Mouse (Mus musculus): ENCODE data around the gene Usp13.

The Usp13 gene

DNA sequence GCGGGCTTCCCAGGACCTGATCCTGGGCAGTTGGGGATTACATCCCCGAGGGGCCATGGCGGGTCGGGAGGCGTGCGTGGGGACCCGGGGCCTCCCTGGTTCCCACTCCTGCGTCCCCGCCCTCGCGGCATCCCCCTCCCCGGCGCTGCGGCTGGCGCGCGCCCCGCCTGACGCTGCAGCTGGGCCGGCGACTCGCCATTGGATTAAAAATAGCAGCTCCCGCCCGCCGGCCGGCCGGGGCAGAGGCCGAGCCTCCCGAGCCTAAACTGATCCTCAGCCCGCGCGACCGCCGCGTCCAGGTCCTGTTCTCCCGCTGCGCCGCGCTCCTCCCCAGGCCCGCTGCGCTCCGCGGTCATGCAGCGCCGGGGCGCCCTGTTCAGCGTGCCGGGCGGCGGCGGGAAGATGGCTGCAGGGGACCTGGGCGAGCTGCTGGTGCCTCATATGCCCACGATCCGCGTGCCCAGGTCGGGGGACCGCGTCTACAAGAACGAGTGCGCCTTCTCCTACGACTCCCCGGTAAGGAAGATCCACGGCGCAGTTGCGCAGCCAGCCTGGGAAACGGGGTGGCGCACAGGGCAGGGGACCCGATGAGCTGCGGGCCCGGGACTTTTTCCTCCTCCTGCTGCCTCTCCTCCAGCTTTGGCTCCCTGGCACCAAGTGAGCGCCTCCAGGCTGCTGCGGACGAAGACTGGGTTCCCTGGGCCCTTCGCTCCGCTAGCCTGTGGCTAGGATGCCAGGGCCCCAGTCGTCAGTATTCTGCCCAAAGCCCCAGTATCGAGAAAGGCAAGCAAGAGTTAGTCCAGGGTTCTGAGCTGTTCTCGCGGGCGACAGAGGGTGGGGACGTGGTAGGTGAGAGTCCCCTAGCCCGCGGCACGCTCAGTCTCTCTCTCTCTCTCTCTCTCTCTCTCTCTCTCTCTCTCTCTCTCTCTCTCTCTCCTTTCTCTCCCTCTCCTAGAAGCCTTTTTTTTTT lies at the start of gene Usp13:
TSS of gene Usp13 (plus strand) at position 190 of the 970 bp plus-strand sequence.
- DNase-seq (ENCODE audit: low read depth, low spot score) = peak; percentile 78

DNA sequence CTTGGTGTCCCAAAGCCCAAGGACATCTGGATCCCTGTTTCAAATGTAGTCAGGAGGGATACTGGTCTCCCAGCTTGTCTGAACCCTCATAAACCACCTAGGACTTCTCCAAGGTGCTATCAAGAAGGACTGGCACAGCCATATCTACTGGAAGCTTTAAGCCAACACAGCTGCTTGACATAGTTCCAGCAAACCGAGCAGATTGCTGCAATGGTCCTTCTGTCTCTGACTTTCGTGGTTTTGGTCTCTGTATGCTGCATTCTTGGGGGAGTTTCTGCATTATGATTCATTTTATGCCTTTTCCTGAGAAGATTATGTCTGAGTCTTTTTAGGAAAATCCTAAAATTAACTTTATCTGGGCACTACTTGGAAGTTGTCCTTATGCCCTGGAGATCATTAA lies 46.6 kb upstream of the Usp13 start:
- no peak for DNase-seq (ENCODE audit: low read depth, low spot score)

DNA sequence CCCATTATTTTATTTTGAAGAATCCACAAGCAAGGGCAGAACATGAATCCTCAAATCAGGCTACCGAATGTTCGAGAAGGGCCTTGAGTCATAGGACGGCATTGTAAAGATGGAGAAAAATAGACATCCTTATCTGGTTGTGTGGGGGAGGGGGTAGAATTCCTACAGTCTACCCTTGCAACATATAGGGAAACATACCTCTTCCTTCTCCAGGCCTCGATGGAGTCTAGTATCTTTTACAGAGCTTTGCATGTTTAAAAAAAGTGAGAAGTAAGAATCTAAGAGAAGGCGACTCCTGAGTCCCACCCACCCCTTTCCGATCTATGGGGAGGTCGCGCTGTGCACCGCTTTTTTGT lies 367 bp upstream of the Usp13 start:
- no peak for DNase-seq (ENCODE audit: low read depth, low spot score)

DNA sequence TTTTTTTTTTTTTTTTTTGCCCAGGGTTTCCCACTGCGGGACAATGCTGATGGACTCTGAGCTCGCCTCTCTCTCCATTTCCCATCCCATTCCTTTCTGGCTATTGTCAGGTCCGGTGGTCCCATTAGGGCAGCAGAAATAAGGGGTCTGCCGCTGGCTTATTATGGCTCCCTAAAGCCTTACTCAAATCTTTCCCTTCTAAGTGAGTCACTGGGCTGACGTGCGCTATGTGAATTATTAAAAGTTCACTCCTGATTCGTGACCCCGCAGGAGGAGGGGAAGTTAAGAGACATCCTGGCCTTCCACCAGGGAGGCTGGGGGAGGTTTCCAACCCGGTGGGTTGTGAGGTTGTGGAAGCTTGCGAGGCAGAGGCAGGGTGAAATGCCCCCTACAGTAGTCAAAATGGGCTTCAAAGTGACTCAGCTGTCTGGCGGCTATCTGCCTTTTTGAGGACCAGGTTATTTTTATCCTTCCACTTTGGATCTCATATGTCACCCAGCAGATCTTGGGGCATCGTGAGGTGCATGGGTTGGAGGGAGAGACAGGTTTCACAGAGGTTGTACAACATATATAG lies 1.1 kb downstream of the Usp13 start:
- peak; percentile 35 for DNase-seq (ENCODE audit: low read depth, low spot score)

DNA sequence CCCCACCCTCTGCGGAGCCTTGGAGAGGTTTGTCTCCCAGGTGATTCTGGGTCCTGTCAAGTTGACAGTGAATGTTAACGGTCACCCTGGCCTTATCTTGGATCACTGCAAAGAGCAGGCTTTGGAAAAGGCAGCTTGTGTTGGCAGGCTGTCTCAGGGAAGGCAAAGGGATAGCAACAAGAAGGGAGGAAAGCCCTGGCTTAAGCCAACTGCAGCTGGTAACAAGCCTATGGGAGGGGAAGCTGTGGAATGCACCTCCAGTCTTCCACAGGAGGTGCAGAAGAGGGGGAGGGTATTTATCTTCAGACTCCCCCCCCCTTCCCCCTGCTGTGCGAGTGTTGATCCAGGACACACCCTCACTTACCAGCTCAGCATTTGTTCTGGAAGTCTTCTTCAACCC lies 5.3 kb downstream of the Usp13 start:
- peak; percentile 12 for DNase-seq (ENCODE audit: low read depth, low spot score)

DNA sequence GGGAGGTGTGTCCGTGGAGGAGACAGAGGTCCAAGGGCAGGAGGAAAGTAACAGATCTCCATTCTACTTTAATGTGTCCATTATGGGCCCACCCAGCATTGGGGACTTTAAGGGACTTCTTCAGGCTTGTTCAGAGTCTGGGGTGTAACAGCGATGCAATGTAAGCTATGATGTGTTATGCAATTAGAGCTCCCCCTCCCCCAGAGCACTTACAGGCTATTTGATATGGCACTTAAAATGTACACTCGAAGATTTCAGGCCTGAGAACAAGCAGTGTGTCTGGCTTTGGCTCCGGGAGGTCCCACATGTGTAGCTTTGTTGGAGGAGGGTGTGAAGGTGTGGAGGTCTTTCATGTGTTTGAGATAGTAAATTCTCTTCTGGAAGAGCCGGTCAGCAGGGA lies 7.6 kb downstream of the Usp13 start:
- DNase-seq (ENCODE audit: low read depth, low spot score) = no peak

DNA sequence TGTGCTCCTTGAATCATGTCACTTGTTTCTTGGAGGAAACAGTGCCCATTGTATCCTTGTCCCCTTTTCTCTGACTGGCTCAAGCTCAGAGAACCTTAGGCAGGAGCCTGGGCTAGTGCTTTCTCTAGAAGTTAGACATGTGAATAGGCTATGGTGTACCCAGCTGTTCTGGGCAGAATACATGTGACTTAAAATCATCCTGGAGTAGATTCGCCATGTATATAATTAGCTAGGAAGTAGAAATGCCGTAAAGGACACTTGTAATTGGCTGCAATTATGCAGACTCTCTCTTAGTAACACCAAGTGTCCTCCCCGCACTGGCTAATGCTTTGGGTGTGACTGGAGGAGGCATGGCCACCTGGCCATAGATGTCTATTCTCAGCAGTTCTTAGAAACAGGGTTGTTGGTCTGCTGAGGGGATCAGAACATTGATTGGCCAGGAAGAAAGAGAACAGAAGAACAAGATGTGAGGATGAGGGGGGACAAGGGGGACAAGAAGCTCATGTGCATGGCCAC lies 8.7 kb downstream of the Usp13 start:
- DNase-seq (ENCODE audit: low read depth, low spot score) = no peak

DNA sequence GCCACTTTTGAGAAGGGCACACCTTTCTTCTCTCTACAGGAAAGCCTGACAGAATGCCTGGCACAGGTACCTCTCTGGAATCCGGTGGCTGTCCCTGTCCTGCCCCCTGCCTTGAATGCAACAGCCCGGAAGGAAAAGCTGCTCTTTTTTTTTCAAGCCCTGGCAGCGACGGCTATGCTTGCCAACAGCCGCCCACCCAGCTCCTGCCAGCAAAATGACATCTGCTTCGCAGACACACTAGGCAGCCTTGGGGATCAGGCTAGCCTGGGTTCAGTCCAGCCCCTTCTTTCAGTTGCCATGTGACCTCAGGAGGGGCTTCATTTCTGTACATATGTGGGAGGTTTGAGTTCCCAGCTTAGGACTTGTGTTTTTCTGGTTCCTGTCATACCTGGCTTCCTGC lies 9.4 kb downstream of the Usp13 start:
- no peak for DNase-seq (ENCODE audit: low read depth, low spot score)

DNA sequence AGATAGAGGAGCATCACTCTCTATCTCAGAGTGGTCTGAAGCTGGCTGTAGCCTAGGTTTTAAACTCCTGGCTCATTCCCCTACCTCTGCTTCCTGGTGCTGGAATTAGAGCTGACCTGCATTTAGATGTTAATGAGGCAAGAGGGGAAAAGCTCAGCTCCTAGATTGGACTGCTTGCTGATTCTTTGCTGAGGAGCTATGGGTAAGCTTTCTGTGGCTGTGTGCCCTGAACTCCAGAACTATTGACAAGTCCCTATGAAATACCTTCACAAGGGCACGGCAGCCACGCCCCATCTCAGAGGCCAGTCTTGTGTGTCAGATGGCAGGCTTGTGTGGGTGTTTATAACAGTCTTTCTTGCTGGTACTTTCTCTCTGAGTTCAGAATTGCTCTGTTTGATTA lies 16.5 kb downstream of the Usp13 start:
- no peak for DNase-seq (ENCODE audit: low read depth, low spot score)

DNA sequence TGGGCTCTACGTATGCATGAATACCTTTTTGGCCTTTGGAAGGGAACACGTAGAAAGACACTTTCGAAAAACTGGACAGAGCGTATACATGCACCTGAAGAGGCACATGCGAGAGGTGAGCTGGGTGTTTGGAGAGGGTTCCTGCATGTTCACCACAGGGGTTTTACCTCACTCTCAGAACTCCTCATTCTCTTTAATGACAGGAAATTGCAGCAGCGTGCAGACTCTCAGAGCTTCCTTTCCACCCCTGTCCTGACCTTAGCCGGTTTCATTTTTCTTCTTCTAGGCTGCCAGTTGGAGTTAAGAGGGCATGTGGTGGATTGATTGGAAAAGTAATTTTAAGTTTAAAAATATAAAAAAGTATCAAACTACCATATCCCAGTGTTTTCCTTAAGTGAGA lies 20.5 kb downstream of the Usp13 start:
- no peak for DNase-seq (ENCODE audit: low read depth, low spot score)

DNA sequence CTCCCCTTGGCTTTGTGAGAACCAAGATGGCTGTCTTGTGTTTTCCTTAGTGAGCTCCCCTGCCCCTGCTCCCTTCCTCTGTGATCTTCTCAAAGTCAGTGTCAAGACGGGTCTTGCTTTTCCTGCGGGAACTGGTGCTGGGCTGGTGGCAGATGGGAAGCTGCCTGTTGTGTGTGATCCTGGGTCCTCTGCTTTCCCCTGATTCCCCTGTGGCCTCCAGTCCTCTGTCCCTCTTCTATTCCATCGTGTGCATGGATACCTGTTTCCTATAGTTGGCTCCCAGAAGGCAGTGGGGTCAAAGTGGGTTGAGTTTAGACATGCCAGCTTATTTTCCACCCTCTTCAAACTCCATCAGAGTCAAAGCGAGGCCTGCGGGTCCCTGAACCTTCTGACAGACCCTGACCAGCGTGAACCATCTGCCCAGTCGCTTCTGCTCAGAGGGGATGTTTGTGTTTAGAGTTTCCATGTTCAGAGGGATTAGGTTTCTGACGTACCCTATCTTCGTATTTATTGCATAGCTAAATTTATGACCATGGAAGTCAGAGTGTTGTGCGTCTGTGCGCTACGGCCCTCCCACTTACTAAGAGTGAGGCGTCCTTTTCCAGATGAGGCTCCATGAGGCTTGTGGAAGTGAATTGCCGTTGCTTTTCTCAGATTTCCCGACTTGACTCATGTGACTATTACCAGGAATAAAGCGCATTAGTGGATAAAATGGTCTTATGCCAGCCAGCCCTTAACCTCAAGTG lies 39.2 kb downstream of the Usp13 start:
- peak; percentile 6 for DNase-seq (ENCODE audit: low read depth, low spot score)

DNA sequence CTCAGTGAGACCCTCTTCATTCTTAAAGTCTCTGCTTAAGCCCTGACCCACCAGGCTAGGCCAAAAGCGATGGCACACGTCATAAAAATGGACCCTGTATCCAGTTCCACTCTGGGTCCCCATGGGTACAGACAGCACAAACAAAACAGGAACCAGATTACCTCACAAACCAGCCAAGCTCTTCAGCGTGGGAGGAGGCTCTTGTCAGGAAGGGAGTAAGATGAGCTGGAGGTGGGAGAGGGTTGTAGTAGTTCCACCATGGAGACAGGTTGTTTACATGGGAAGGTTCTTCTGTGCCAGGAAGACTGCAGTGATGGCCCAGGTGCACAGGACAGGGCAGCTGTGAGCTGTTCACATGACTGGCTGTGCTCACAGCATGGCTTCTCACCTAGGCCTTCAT lies 53.7 kb downstream of the Usp13 start:
- DNase-seq (ENCODE audit: low read depth, low spot score) = no peak

DNA sequence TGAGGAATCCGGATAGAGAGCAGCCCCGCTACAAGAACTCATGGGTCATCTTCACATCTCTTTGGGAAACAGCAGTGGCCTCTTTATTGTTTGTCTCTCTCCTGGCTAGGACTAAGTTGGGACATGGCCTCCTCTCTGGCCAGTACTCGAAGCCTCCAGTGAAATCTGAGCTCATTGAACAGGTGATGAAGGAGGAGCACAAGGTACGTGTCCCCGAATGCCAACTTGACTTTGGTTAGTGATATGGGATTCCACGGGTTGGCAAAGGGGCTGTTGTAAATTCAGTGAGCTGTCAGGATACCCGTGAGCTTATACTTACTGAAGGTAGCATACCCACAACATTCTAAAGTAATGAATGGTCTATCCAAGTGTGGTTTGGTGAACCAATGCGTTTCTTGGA lies 69.0 kb downstream of the Usp13 start:
- no peak for DNase-seq (ENCODE audit: low read depth, low spot score)

DNA sequence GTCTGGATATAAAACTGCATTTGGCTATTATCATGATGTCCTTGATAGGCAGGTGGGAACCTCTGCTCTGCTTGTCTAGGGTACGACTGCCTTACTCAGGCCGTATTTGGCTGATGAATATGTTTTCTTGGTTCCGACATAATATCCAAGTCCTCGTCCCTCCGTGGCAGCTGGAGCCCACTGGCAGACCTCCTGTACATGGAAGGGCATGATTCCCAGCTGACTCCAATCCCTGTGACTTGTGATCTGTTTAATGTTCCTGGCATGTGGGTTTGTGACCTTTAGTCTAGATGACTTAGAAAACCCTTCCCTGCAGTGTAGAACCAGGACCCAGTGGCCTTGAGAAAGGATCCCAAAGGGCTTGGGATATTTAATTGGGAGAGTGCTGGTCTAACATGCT lies 71.5 kb downstream of the Usp13 start:
- DNase-seq (ENCODE audit: low read depth, low spot score) = no peak

DNA sequence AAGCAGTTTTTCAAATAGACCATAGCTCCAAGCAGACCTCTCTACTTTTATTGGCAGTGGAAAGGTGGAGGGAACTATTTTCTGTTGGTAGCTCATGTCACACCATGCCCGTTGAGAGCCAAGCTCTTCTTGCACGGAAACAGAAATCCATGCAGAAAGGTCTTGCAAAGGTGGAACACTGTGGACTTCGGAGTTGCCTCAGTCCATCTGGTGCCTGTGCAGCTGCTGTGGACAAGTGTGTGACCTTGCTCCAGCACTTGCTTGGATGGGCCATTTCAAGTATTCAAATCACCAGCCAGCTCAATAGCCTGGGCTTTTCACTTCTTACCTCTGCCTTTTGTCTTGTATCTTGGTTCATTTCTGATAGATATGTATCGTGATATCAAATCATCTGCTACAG lies 72.8 kb downstream of the Usp13 start:
- DNase-seq (ENCODE audit: low read depth, low spot score) = no peak

DNA sequence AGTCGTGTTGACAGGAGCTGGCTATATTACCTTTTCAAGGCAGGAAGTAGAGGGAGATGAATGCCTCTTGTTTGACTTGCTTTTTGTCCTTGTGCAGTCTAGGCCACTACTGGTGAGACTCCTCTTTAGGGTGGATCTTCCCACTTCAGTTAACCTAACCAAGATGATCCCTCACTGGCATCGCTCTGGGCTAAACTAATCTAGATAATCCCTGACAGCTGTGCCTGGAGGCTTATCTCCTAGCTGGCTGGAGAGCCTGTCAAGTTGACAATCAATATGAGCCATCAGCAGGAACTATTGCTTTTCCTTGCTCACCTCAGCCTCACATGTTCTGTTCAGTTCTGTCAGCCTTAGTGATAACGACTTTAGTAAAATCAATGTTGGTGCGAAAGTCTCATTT lies 86.1 kb downstream of the Usp13 start:
- peak; percentile 2 for DNase-seq (ENCODE audit: low read depth, low spot score)

DNA sequence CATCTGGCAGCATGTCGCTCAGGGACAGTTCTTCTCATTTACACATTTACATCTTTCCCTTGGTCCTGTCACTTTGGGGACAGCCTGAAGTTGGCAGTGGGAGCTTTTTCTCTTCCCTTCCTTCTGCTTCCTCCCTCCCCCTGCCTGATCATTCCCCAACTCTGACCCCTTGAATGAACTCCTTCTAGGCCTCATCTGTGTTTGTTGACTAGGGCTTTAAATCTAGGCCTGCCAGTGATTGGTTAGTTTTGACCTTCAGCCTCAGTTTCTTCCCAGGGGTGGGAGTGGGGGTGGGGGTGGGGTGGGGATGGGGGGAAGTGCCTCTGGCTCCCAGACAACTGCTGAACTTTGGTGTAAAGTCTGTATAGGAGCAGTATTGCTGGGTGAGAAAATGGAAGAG lies 87.3 kb downstream of the Usp13 start:
- no peak for DNase-seq (ENCODE audit: low read depth, low spot score)

DNA sequence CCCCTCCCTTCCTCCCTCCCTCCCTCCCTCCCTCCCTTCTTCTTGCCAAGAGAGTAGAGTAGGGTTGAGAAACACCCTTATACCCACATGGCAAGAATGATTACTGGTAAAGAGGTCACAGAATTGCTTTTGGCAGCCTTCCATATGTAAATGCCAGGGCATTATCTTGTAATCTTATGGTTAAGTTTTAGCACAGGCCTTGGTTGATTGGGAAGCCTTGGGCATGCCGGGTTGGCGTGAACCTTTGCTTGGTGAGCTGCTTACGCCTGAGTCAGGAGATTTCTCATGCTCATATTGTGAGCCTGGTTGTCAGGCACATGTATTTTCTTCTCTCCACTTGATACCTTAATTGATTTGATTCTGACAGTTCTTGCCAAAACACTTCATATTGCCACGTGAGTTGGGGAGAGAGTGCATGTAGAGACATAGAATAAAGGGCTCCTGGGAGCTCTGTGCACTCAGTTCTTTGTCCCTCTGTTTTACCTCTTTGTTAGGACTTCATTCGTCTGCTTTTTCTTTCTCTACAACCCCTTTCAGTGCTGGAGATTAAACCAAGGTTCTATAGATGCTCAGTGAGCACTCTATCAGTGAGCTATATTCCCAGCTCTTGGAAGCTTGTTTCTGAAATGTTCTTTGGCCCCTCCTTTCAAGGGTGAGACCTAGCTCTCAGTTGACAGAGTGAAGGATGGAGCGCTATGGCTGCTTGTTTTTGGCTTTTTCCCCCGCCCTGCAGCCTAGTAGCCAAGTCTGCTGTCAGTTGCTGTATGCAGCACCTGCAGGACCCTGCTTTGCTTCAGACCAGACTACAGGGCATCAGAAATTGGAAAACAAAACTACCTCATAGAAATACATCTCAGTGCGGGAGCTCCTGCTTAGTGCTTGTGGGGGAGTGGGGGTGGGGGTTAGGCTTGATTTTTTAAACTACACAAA lies 88.8 kb downstream of the Usp13 start:
- DNase-seq (ENCODE audit: low read depth, low spot score) = no peak

DNA sequence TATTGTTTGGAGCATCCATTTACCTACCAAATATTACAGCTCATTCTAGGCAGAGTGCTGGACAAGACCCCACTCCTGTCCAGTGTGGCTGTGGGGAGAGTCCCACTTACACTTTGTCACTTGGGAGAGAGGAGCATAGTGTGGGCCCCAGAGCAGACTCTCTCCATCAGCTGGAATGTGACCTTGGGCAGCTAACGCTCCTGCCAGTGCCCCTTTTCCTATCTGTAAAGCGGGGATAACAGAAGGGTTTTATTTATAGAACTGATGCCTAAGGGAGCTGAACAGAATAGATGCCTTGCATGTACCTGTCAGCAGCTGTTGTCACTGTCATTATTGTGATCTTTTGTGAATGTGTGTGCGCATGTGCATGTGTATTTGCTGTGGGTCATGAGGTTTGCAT lies 91.1 kb downstream of the Usp13 start:
- no peak for DNase-seq (ENCODE audit: low read depth, low spot score)

DNA sequence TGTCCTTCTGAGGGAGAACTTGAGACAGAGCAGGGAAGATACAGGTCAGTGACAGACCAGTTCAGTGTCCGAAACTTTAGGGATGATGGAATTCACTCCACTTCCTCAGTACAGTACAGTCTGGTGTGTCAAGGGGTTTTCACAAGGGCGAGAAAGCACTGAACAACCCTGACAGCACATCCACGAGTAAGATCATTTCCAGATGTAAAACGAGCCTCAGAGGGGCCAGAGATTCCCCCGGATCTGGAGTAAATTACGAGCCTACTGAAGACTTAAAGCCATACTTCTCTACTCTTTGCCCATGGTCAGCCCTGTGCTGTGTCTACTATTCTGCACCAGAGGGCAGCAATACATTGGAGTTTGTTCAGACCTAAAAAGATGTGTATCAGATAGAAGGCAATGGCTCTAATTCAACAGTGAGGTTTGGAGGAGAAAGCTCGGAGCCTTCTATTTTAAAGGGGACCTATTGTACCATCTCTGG lies 92.8 kb downstream of the Usp13 start:
- DNase-seq (ENCODE audit: low read depth, low spot score) = peak; percentile 76

DNA sequence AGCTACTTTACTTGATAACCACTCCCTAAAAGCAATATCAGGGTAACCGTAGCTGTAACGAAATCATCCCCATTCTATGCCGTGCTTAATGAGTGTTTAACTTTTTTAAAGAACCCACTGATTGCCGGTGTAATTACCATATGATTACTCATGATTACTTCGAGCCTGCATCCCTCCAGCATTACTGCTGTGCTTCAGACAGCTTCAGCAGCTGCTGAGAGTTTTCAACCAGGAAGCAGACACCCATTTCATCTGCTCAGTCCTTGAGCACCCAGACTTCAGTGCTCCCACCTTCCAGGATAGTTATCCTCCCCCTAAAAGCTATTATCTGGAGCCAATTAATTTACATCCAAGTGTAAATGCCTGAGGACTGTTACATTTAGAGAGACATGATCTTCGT lies 106.8 kb downstream of the Usp13 start:
- DNase-seq (ENCODE audit: low read depth, low spot score) = no peak

Data from mesoderm, embryonic 11.5 days (tissue).